In the genomic region with DNA sequence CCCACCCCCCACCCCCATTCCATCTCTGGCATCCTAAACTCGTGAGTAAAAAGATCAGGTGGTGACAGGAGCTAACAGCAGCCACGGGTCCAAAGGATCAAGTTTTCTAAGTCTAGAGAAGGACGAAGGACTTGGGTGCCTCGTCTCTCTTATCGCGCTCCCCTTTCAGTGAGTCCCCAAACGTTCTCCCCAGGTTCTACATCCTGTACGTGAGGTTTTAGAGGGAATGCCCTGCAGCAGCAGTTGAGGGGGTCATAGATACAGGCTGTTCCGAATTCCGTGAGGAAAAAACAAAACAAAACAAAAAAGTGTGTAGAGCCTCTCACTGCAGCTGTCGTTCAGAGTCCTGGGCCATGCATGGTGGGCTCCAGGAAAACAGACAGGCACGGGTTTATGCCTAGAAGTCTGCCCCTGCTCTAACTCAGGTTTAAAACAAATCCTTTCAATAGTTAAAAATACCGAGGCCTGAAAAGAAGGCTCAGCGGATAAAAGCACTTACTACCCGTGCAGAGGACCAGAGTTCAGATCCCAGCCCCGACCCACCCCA, we compare ENCODE assay signal across 10 mouse cellular contexts. TPM values are rescaled to one million over a fixed set of nuclear protein-coding genes. Genes with fewer than 3 reads are reported as not detected.
A peak's percentile ranks its signal among the peaks of the same experiment; 100 is the strongest.
DNase-seq lines count a peak whose midpoint lies in the region; ATAC-seq and TF ChIP-seq lines count a peak whose summit lies in the region.
"Had no signal": no experiment of that assay in that cellular context is flagged by ENCODE, and none has a peak within 500 bp of the region (broad histone marks: within the 10 kb centered on the region; RNA-seq: fewer than 3 reads in every experiment).

No protein-coding gene starts in this region.

- H3K27ac ChIP-seq in heart, embryonic 11.5 days (ENCODE audit: low read depth, low read length) = no peak overlapping the region
- H3K27ac ChIP-seq in heart, adult 2 months = no peak overlapping the region
- H3K27ac ChIP-seq in MEL (ENCODE audit: control insufficient read depth, low read depth, low read length) = no peak overlapping the region
- H3K27ac ChIP-seq in hindbrain, embryonic 10.5 days = peak overlapping the region; percentile 37; the same call in 1 of the 2 replicates
- no peak overlapping the region for H3K27ac ChIP-seq in liver, embryonic 16.5 days (ENCODE audit: low read length)

- H3K79me2 ChIP-seq in heart, adult 2 months (replicated peaks; ENCODE audit: control insufficient read depth, insufficient read depth, low read length) = no peaks in the 10 kb centered on the region
- H3K79me2 ChIP-seq in MEL (ENCODE audit: control insufficient read depth, insufficient read depth, low read length, poor library complexity) = no peaks in the 10 kb centered on the region

- no peak for DNase-seq in heart, adult 2 months
- DNase-seq in MEL (ENCODE audit: low read depth, low spot score) = peak; percentile 44
- DNase-seq in hindbrain, embryonic 10.5 days (ENCODE audit: low spot score) = peak; percentile 34
- DNase-seq in adrenal gland, adult (ENCODE audit: inconsistent age in 2 of 2, low spot score in 1 of 2) = no peak
- DNase-seq in frontal cortex, postnatal 25 days (ENCODE audit: low spot score in 2 of 2) = no peak
- no peak for DNase-seq in left cerebral cortex, adult 18-20 months (ENCODE audit: low spot score in 2 of 2)
- DNase-seq: gastrocnemius, postnatal 10 days; left cerebral cortex, postnatal 4 days had no signal

- H3K4me1 ChIP-seq in heart, embryonic 11.5 days (ENCODE audit: control insufficient read depth, insufficient read depth, low read length) = peaks cover 5% of the 10 kb centered on the region
- H3K4me1 ChIP-seq in heart, adult 2 months (ENCODE audit: control insufficient read depth, insufficient read depth, low read length) = no peaks in the 10 kb centered on the region; the same call in 1 of the 2 replicates
- H3K4me1 ChIP-seq in MEL (ENCODE audit: control insufficient read depth in 1 of 2, insufficient read depth in 2 of 2, low read length in 2 of 2) = peaks cover 4 to 14% of the 10 kb centered on the region in 2 experiments; a peak in 3 of 4 replicates
- H3K4me1 ChIP-seq in hindbrain, embryonic 10.5 days (replicated peaks) = peaks cover 25% of the 10 kb centered on the region
- peaks cover 12% of the 10 kb centered on the region for H3K4me1 ChIP-seq in liver, embryonic 16.5 days (ENCODE audit: control insufficient read depth, low read depth, low read length)

- no peaks in the 10 kb centered on the region for H3K9me3 ChIP-seq in heart, embryonic 11.5 days (replicated peaks; ENCODE audit: control insufficient read depth, low read length)
- H3K9me3 ChIP-seq in MEL (replicated peaks; ENCODE audit: insufficient read depth, low read length) = no peaks in the 10 kb centered on the region
- H3K9me3 ChIP-seq in hindbrain, embryonic 10.5 days = no peaks in the 10 kb centered on the region
- H3K9me3 ChIP-seq in liver, embryonic 16.5 days (replicated peaks; ENCODE audit: control insufficient read depth, low read length) = no peaks in the 10 kb centered on the region

- peak overlapping the region; percentile 48 for H3K4me3 ChIP-seq in heart, embryonic 11.5 days (ENCODE audit: low read depth, low read length)
- H3K4me3 ChIP-seq in heart, adult 2 months = no peak overlapping the region
- H3K4me3 ChIP-seq in MEL (ENCODE audit: control insufficient read depth in 1 of 2, insufficient read depth in 1 of 2, low read depth in 2 of 2, low read length in 2 of 2) = peak overlapping the region; percentile 6 to 88; a peak in 3 of 4 replicates
- peak overlapping the region; percentile 45 for H3K4me3 ChIP-seq in hindbrain, embryonic 10.5 days
- peak overlapping the region; percentile 61 for H3K4me3 ChIP-seq in liver, embryonic 16.5 days (ENCODE audit: low read depth, low read length)

- no peak for TF ChIP-seq CTCF in heart, adult 2 months (IDR thresholded peaks at IDR 0.05)
- TF ChIP-seq CTCF in MEL (IDR thresholded peaks at IDR 0.05 in 2 of 3, conservative IDR thresholded peaks at IDR 0.05 in 1 of 3; ENCODE audit: control insufficient read depth in 1 of 3, insufficient read depth in 1 of 3, low read depth in 2 of 3, low read length in 3 of 3, poor library complexity in 1 of 3, severe bottlenecking in 1 of 3) = no peak

- ATAC-seq in heart, embryonic 11.5 days (replicated peaks; ENCODE audit: insufficient number of reproducible peaks, low FRiP score, low TSS enrichment) = no peak
- ATAC-seq in liver, embryonic 16.5 days (ENCODE audit: low read depth) = no peak

- TF ChIP-seq RAD21 in MEL (IDR thresholded peaks at IDR 0.05; ENCODE audit: low read depth, low read length) = no peak

- intact Hi-C loops in heart, adult 2 months (cut with DNase I) = loop anchor here (2.0 kb wide), 1 partner anchor 18 kb away; no protein-coding TSS in a partner anchor

- TF ChIP-seq POLR2A in heart, adult 2 months (IDR thresholded peaks at IDR 0.05; ENCODE audit: insufficient read depth, low read depth, low read length) = no peak
- TF ChIP-seq POLR2A in MEL (IDR thresholded peaks at IDR 0.05; ENCODE audit: control insufficient read depth in 1 of 2, insufficient read depth in 1 of 2, low read depth in 1 of 2, low read length in 2 of 2, poor library complexity in 1 of 2) = no peak

- H3K36me3 ChIP-seq in heart, embryonic 11.5 days (ENCODE audit: control insufficient read depth, insufficient read depth, low read length) = no peaks in the 10 kb centered on the region
- peaks cover 2% of the 10 kb centered on the region for H3K36me3 ChIP-seq in heart, adult 2 months (ENCODE audit: control insufficient read depth, insufficient read depth, low read length)
- H3K36me3 ChIP-seq in MEL (ENCODE audit: control insufficient read depth in 1 of 2, insufficient read depth in 2 of 2, low read length in 2 of 2) = peaks cover 0 to 11% of the 10 kb centered on the region in 2 experiments; a peak in 2 of 4 replicates
- H3K36me3 ChIP-seq in hindbrain, embryonic 10.5 days = no peaks in the 10 kb centered on the region
- H3K36me3 ChIP-seq in liver, embryonic 16.5 days (ENCODE audit: control insufficient read depth, insufficient read depth) = no peaks in the 10 kb centered on the region

- 0 out of 2 replicates have a peak overlapping the region, but pooled peaks have one; percentile 61 for H3K9ac ChIP-seq in heart, embryonic 11.5 days (ENCODE audit: low read depth, low read length)
- H3K9ac ChIP-seq in heart, adult 2 months (ENCODE audit: low read depth, low read length) = no peak overlapping the region
- H3K9ac ChIP-seq in MEL (ENCODE audit: control insufficient read depth, low read depth, low read length, poor library complexity, severe bottlenecking) = peak overlapping the region; percentile 4; the same call in 1 of the 2 replicates
- no peak overlapping the region for H3K9ac ChIP-seq in liver, embryonic 16.5 days (ENCODE audit: low read depth, low read length)

- peaks cover 7% of the 10 kb centered on the region; the same call in 1 of the 2 replicates for H3K27me3 ChIP-seq in heart, embryonic 11.5 days (ENCODE audit: control insufficient read depth, insufficient read depth, low read length)
- peaks cover 7% of the 10 kb centered on the region for H3K27me3 ChIP-seq in heart, adult 2 months (ENCODE audit: control insufficient read depth, insufficient read depth, low read length)
- peaks cover 8 to 12% of the 10 kb centered on the region in 2 experiments for H3K27me3 ChIP-seq in MEL (ENCODE audit: control insufficient read depth in 1 of 2, insufficient read depth in 2 of 2, low read length in 2 of 2)
- H3K27me3 ChIP-seq in hindbrain, embryonic 10.5 days (ENCODE audit: insufficient read depth, poor library complexity, severe bottlenecking) = peaks cover 99% of the 10 kb centered on the region
- H3K27me3 ChIP-seq in liver, embryonic 16.5 days (ENCODE audit: control insufficient read depth, insufficient read depth, low read depth, low read length) = peaks cover 13% of the 10 kb centered on the region

- TF ChIP-seq EP300 in heart, adult 2 months (IDR thresholded peaks at IDR 0.05; ENCODE audit: insufficient read depth, low read depth, low read length) = no peak
- TF ChIP-seq EP300 in MEL (IDR thresholded peaks at IDR 0.05; ENCODE audit: low read depth in 1 of 2, low read length in 2 of 2) = no peak; a peak in 1 of 4 replicates

- 4% methylated on average over 16 of the region's 16 CpGs for WGBS in heart, embryonic 11.5 days (ENCODE audit: insufficient replicate concordance)
- 18% methylated on average over 16 of the region's 16 CpGs for WGBS in heart, adult 2 months
- WGBS in hindbrain, embryonic 10.5 days = 7% methylated on average over 16 of the region's 16 CpGs
- 15% methylated on average over 16 of the region's 16 CpGs for WGBS in liver, embryonic 16.5 days (ENCODE audit: insufficient replicate concordance)

- peak overlapping the region; percentile 85 for H3K4me2 ChIP-seq in heart, embryonic 11.5 days
- H3K4me2 ChIP-seq in liver, embryonic 16.5 days (ENCODE audit: low read depth, low read length) = peak overlapping the region; percentile 90

TF ChIP-seq in MEL, 35 proteins besides CTCF, POLR2A, EP300 and RAD21:
- TF ChIP-seq ZKSCAN1 (IDR thresholded peaks at IDR 0.05; ENCODE audit: low read depth, low read length) = no peak
- 0 out of 2 replicates have a peak, but pooled peaks have one; percentile 5 for TF ChIP-seq GATA1 (IDR thresholded peaks at IDR 0.05; ENCODE audit: low read depth, low read length)

RNA-seq across cellular contexts. Expression of gene Fbxw4, which starts 16.7 kb away (rescaled TPM):
- polyA plus RNA-seq in heart, embryonic 11.5 days (2014; fragmentation: Nextera tagmentation; extraction: Ambion mirVana) = 2.7 and 4.2 TPM in 2 replicates
- total RNA-seq in heart, adult 2 months (2021) = 10 to 100 TPM; 28.1 to 31.2 TPM
- polyA plus RNA-seq in heart, adult 2 months (2012; rRNA removed) = 61.5 and 73.0 TPM in 2 replicates
- total RNA-seq in MEL (2012; rRNA removed) = 9.4 and 12.4 TPM in 2 replicates
- polyA plus RNA-seq in MEL (2012; ENCODE audit: insufficient read depth in 1 of 2, insufficient read length in 2 of 2, low read depth in 1 of 2, low replicate concordance in 2 of 2, missing spikeins in 1 of 2) = 10 to 100 TPM in 1 of 2 experiments, not detected in 1; 45.3 TPM
- 1.8 and 5.5 TPM in 2 replicates for polyA plus RNA-seq in hindbrain, embryonic 10.5 days (2016; fragmentation: Nextera tagmentation; extraction: Ambion mirVana)
- polyA plus RNA-seq in liver, embryonic 16.5 days (2015; fragmentation: Nextera tagmentation; extraction: Ambion mirVana) = 1.8 and 2.5 TPM in 2 replicates
- total RNA-seq in left cerebral cortex, adult 18-20 months (2021) = 10 to 100 TPM; 31.6 to 36.4 TPM

Comparison
In these comparisons a context has a peak if more than half of its experiments do, and no peak if none do; other contexts are left out.
1. H3K9ac ChIP-seq: peak in heart, embryonic 11.5 days (single experiment) and MEL (single experiment); none in heart, adult 2 months (single experiment) and liver, embryonic 16.5 days (single experiment).
2. DNase-seq: peak in MEL (single experiment) and hindbrain, embryonic 10.5 days (single experiment); none in heart, adult 2 months (0 of 2), adrenal gland, adult (0 of 2), frontal cortex, postnatal 25 days (0 of 2) and left cerebral cortex, adult 18-20 months (0 of 2).